Mouse (Mus musculus): ENCODE results near the gene Sfxn5. TPM values are rescaled to one million over a fixed set of nuclear protein-coding genes. Genes with fewer than 3 reads are reported as not detected.
A peak's percentile ranks its signal among the peaks of the same experiment; 100 is the strongest.

Sfxn5 gene
- total and polyA plus RNA-seq, 2 experiments from 2014 or later, result 108 to 151 TPM

DNA sequence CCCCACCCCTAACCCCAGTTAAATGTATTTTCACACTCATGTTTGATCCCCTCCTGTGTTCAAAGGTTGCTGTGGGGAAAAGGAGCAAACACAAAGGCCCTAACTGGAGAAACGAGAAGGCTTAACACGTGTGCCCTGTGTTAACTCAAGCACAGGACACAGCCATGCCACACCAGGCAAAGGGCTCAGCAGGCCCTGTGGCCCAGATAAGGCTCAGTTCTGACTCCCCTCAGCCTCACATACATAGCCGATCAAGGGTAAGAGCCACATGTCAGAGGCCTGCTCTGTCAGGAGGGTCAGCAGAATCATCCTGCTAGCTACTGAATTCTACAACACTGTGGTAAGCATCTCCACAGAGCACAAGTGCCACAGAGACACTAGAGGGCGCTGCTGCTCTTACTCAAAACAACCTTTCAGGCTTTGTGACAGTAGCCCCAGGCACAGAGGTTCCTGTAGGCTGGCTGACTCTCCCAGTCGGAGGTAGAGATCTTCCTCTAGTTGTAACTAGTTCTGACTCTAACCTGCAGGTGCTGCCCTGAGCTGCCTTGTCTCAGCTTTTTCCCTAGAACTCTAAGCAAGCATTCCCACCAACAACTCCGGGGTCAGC, 12.9 kb upstream of the Sfxn5 start:
- Histone ChIP-seq H3K36me3 (ENCODE audit: insufficient read depth, low read length) (peaks cover 18% of the 10 kb centered on the region), H3K4me2 (ENCODE audit: low read depth, low read length) (no peak overlapping the region), H3K4me1 (ENCODE audit: insufficient read depth, low read length) (no peaks in the 10 kb centered on the region), H3K27me3 (ENCODE audit: insufficient read depth, low read length) (no peaks in the 10 kb centered on the region), H3K9me3 (ENCODE audit: low read length) (no peaks in the 10 kb centered on the region), H3K9ac (replicated peaks; ENCODE audit: low read length) (no peak overlapping the region), H3K4me3 (ENCODE audit: low read length) (no peak overlapping the region), H3K27ac (no peak overlapping the region)
- peak; percentile 92 for TF ChIP-seq CTCF (IDR thresholded peaks at IDR 0.05; ENCODE audit: low read depth)
- WGBS, result 43% methylated on average over 6 of the region's 6 CpGs
- DNase-seq (ENCODE audit: low spot score) (peak; percentile 96), ATAC-seq (peak; percentile 85)

DNA sequence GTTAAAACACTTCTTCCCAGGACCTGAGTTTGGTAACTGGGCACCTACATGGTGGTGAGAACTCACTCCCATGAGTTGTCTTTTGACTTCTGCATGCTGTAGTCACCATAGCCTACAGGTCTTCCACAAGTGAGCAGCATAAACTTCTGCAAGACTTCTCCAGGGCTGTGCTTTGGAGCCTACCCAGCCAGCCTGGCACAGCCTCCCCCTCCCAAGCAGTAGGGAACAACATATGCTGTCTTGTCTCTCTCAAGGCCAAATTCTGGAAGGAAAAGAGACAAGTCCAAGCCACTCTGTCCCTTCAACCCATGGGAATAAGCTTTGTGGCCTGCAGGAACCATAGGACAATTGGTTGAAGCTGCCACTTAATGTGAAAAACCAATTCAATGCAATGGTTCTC, 11.7 kb upstream of the Sfxn5 start:
- no peak for TF ChIP-seq CTCF (IDR thresholded peaks at IDR 0.05; ENCODE audit: low read depth)

DNA sequence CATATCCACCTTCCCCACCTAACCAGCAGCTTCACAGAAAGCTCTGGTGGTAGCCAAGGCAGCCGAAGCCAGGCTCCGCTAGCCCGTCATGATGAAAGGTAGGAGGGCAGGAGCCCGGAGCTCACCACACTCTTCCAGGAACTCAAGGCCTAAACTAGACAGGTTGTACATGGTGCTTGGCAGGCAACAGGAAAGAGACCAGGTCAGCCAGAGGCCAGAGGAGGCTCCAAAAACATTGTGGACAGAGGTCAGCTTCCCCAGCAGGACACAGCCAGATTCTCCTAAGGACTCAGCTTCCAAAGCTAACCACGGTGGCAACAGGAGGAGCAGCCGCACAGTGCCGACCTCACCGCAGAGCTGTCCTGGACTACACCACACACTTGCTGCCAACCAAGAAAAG, 9.8 kb upstream of the Sfxn5 start:
- WGBS, result 89% methylated on average over 8 of the region's 8 CpGs
- H3K9ac ChIP-seq (replicated peaks; ENCODE audit: low read length), result no peak overlapping the region
- DNase-seq (ENCODE audit: low spot score), result no peak
- H3K4me1 ChIP-seq (ENCODE audit: insufficient read depth, low read length), result no peaks in the 10 kb centered on the region
- H3K4me3 ChIP-seq (ENCODE audit: low read length), result no peak overlapping the region
- H3K9me3 ChIP-seq (ENCODE audit: low read length), result no peaks in the 10 kb centered on the region
- no peak for TF ChIP-seq CTCF (IDR thresholded peaks at IDR 0.05; ENCODE audit: low read depth)
- no peak overlapping the region for H3K4me2 ChIP-seq (ENCODE audit: low read depth, low read length)
- H3K27me3 ChIP-seq (ENCODE audit: insufficient read depth, low read length), result no peaks in the 10 kb centered on the region
- no peak overlapping the region for H3K27ac ChIP-seq
- ATAC-seq, result no peak
- H3K36me3 ChIP-seq (ENCODE audit: insufficient read depth, low read length), result peaks cover 10% of the 10 kb centered on the region

More for the DNA sequence above, 11.7 kb upstream of the Sfxn5 start:
- no peak overlapping the region for H3K4me2 ChIP-seq (ENCODE audit: low read depth, low read length)
- no peaks in the 10 kb centered on the region for H3K4me1 ChIP-seq (ENCODE audit: insufficient read depth, low read length)
- DNase-seq (ENCODE audit: low spot score), result no peak
- H3K9ac ChIP-seq (replicated peaks; ENCODE audit: low read length), result no peak overlapping the region
- no peaks in the 10 kb centered on the region for H3K9me3 ChIP-seq (ENCODE audit: low read length)
- H3K4me3 ChIP-seq (ENCODE audit: low read length), result no peak overlapping the region
- no peaks in the 10 kb centered on the region for H3K27me3 ChIP-seq (ENCODE audit: insufficient read depth, low read length)
- peaks cover 18% of the 10 kb centered on the region for H3K36me3 ChIP-seq (ENCODE audit: insufficient read depth, low read length)
- ATAC-seq, result no peak
- H3K27ac ChIP-seq, result no peak overlapping the region

DNA sequence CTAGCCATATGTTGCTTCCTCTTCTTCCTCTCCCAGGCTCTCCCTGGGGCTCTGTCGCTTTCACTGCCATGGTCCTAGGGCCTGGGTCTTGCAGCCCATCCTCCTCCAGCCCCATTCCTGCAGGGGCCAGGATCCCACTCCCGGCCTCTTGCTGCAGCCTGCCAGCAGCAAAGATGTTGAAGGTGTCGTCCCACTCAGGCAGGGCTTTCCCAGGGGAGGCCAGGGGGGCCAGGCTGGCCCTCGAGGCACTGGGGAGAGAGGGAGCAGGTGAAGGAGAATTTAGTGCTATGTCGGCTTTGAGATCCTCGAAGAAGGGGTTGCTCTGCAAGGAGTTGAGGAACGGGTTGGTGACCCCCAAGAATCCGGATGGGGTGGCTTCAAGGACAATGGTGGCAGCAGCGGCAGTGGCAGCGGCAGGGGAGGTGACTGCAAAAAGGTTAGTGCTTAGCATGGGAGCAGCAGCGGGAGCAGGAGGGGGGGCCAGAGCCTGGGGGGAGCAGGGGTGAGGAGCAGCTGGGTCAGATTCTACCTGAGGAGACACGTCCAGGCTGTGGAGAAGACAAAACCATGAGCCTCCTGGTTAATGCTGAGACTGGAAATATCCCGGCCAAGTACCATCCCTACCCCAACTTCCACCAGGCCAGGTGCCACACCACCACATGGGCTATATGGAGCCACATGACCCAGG, 8.7 kb upstream of the Sfxn5 start:
- H3K9ac ChIP-seq (replicated peaks; ENCODE audit: low read length), result no peak overlapping the region
- DNase-seq (ENCODE audit: low spot score), result no peak
- no peak for TF ChIP-seq CTCF (IDR thresholded peaks at IDR 0.05; ENCODE audit: low read depth)
- 76% methylated on average over 13 of the region's 13 CpGs for whole genome bisulfite sequencing
- no peaks in the 10 kb centered on the region for H3K9me3 ChIP-seq (ENCODE audit: low read length)
- no peak overlapping the region for H3K4me2 ChIP-seq (ENCODE audit: low read depth, low read length)
- H3K27me3 ChIP-seq (ENCODE audit: insufficient read depth, low read length), result no peaks in the 10 kb centered on the region
- no peak overlapping the region for H3K4me3 ChIP-seq (ENCODE audit: low read length)
- no peak for ATAC-seq
- H3K36me3 ChIP-seq (ENCODE audit: insufficient read depth, low read length), result peaks cover 6% of the 10 kb centered on the region; the same call in 1 of the 2 replicates
- no peaks in the 10 kb centered on the region for H3K4me1 ChIP-seq (ENCODE audit: insufficient read depth, low read length)
- no peak overlapping the region for H3K27ac ChIP-seq

DNA sequence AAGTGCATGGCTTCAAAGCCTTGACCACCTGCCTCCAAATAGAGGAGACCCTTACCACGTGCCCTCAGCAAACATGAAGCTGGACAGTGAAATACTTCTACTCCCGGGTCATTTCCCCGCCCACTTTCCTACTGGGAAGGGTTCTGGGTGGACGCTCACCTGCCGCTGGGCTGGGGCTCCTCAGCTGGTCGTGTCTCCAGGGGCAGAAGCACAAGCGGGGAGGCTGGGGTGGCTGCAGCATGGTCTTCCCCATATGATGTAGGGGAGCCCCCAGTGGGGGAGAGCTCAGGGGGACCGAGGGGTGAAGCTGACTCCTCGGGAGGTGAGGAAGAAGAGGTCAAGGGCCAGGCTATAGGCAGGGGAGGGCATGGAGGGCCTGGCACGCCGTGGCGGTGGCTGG, 7.0 kb upstream of the Sfxn5 start:
- H3K4me3 ChIP-seq (ENCODE audit: low read length), result no peak overlapping the region
- H3K27ac ChIP-seq, result no peak overlapping the region
- TF ChIP-seq CTCF (IDR thresholded peaks at IDR 0.05; ENCODE audit: low read depth), result no peak
- H3K4me2 ChIP-seq (ENCODE audit: low read depth, low read length), result no peak overlapping the region
- H3K27me3 ChIP-seq (ENCODE audit: insufficient read depth, low read length), result no peaks in the 10 kb centered on the region
- ATAC-seq (no peak), DNase-seq (ENCODE audit: low spot score) (no peak)
- peaks cover 6% of the 10 kb centered on the region; the same call in 1 of the 2 replicates for H3K36me3 ChIP-seq (ENCODE audit: insufficient read depth, low read length)
- H3K9ac ChIP-seq (replicated peaks; ENCODE audit: low read length), result no peak overlapping the region
- no peaks in the 10 kb centered on the region for H3K4me1 ChIP-seq (ENCODE audit: insufficient read depth, low read length)
- WGBS, result 75% methylated on average over 12 of the region's 12 CpGs
- H3K9me3 ChIP-seq (ENCODE audit: low read length), result no peaks in the 10 kb centered on the region

DNA sequence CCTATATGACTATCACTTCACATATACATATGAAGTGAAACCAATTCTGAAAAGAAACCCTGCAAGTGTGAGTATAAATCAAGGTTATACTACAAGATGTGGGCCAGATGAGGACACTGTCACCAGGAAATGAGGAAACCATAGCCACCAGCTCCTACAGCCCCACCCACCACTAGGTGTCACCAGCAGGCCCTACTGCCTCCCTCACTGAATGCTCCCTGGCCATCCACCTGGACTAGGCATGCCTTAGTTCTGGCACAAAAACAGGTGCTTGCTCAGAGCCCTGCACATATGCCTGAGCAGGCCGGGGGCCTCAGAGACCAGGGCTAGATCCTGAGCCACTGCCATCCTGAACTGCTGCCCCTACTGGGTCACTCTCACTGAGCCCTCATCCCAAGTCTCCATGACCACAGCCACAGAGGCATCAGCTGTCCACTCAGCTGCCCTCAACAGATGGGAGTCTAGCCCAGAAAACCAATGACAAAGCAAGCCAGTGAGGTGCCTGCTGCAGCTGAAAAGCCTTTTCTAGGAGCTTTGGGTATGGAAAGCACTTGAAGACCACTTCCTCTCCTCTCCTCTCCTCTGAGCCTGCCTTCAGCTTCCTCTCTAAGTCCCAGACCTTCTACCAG, 6.2 kb upstream of the Sfxn5 start:
- Histone ChIP-seq H3K9ac (replicated peaks; ENCODE audit: low read length) (no peak overlapping the region), H3K27me3 (ENCODE audit: insufficient read depth, low read length) (no peaks in the 10 kb centered on the region), H3K4me1 (ENCODE audit: insufficient read depth, low read length) (no peaks in the 10 kb centered on the region), H3K27ac (no peak overlapping the region), H3K4me2 (ENCODE audit: low read depth, low read length) (no peak overlapping the region), H3K4me3 (ENCODE audit: low read length) (no peak overlapping the region), H3K9me3 (ENCODE audit: low read length) (no peaks in the 10 kb centered on the region), H3K36me3 (ENCODE audit: insufficient read depth, low read length) (peaks cover 6% of the 10 kb centered on the region; the same call in 1 of the 2 replicates)
- peak; percentile 70 for TF ChIP-seq CTCF (IDR thresholded peaks at IDR 0.05; ENCODE audit: low read depth)
- 70% methylated on average over 1 of the region's 1 CpGs for WGBS
- DNase-seq (ENCODE audit: low spot score) (peak; percentile 26), ATAC-seq (0 out of 2 replicates have a peak, but pooled peaks have one; percentile 28)

Data from hindbrain, postnatal 0 days (tissue).